Mouse (Mus musculus) cerebellum, adult 9-10 months (tissue): ENCODE results near the gene Cmah.

Experiments used
- DNase-seq: peaks from one replicate; pipeline ENCODE4 v3.0.0; 2022

The Cmah gene

GRCm38 (mm10) chr13:24486403-24486802 is 159.2 kb downstream of the Cmah start:
- DNase-seq = no peak

GRCm38 (mm10) chr13:24487061-24487460 is 159.9 kb downstream of the Cmah start:
- no peak for DNase-seq

- no peak for DNase-seq
These were observed 160.3 kb downstream of the Cmah start for GRCm38 (mm10) chr13:24487546-24487945.

DNA sequence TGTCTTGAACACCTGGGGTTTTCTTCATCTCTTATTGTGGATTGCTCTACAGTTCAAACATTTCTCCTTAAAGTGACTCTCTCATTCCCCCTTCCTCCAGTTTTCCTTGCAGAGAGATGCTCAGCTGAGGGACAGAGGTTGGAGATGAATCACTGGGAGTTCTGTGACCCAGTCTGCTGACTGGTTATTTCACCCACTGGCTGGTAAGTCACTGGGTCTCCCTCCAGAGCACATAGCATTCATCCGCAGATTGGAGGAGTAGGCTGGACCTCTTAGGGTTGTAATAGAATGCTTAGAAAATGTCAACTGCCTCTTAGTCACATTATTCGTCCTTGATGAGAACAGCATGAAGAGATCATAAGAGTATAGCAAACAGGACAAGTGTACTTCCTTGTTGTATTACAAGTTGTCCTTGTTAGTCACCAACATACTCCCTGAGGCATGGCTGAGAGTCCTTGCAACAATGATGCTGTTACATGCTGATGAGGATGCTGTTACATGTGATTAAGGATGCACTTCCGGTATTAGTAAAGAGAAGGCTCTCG is 161.4 kb downstream of the Cmah start:
- DNase-seq = no peak

GRCm38 (mm10) chr13:24489515-24489914 is 162.3 kb downstream of the Cmah start:
- no peak for DNase-seq

DNA sequence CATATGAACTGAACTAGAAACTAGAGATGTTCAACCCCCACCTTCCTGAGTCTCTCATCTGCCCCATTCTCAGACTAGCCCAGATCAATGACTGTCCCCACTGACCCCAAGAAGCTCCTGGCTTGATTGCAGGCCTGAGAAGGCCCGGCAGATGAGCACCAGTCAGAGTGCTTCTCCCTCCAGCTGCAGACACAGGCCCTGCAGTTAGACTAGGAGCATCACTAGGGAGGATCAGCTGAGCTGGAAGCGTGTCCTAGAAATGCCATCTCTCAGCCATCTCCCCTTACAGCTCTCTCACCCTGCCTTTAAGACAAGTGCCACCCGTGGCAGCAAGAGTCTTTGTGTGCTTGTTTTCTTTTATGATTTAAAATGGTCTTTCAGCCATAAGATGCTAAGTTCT is 162.8 kb downstream of the Cmah start:
- DNase-seq = no peak

- DNase-seq = no peak
These were observed 163.9 kb downstream of the Cmah start for GRCm38 (mm10) chr13:24491101-24491500.

DNA sequence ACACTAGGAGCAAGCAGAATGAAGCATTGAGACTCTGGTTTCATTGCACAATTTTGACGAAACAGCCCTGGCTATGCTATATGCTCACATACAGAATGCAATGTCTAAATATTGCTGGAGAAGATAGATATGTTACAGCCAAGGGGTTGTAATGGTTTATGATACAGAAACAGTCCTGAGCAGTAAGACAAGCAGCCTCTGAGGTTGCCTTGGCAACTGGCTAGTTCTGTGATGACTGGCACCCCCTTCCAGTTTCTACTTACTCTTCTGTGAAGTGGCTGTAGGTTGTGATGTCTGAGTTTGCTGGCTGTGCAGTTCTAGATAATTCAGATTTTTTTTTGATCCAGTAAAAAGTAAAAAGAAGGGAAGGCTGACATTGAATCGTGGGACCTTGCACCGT is 166.6 kb downstream of the Cmah start:
- no peak for DNase-seq

- DNase-seq = no peak
These were observed 169.1 kb downstream of the Cmah start for GRCm38 (mm10) chr13:24496353-24496752.

DNA sequence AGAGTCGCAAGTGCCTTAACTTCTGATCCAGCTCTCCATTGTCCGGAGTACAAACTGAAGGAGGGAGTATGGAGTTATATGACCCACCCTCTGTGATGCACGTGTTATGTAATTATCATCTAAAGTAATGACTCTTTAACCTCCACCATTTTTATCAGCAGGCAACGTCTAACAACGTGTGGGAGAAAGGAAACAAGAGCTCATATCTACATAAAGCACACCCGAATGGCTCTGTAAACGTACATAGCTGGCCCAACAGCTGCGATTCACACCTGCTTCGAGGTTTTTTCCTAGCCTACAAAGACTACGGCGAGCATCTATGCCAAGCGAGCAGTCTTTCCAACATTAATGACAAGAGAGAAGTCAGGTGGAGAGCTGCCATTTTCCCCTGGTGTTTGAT is 169.8 kb downstream of the Cmah start:
- no peak for DNase-seq

DNA sequence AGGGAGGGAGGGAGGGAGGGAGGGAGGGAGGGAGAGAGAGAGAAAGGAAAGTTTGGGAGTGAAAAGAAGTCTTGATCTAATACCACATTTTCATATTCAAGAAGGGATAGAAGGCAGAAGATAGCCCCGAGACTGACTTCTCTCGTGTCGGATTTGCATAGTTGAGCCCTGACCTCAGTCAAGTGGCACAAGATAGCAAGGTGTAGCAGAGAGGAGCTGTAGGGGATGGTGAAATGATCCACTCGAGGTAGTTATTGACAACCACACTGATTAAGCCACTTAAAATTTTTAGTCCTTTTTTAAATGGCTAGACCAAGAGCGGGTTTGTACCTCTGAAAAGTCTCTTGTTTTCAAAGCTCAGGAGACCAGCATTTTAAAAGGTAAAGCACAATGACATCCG is 171.1 kb downstream of the Cmah start:
- no peak for DNase-seq

DNA sequence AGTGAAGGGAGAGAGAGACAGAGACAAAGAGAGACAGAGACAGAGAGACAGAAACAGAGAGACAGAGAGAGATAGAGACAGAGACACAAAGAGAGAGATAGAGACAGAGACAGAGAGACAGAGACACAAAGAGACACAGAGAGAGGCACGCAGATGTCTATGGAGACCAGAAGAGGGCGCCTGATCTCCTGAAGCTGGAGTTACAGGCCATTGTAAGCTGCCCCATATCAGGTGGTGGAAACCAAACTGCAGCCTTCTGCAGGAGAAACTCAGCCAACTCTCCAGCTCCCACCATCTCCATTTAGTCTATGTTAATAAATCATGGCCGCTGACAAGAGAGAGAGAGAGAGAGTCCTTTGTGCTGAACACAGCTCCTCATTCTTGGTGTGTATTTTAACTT is 172.3 kb downstream of the Cmah start:
- no peak for DNase-seq

- no peak for DNase-seq
These were observed 174.1 kb downstream of the Cmah start for GRCm38 (mm10) chr13:24501179-24501905.

- no peak for DNase-seq
These were observed 174.7 kb downstream of the Cmah start for GRCm38 (mm10) chr13:24501919-24502318.

- DNase-seq = no peak
These were observed 178.6 kb downstream of the Cmah start for GRCm38 (mm10) chr13:24505812-24506211.

- DNase-seq = no peak
These were observed 180.0 kb downstream of the Cmah start for GRCm38 (mm10) chr13:24507156-24507555.

DNA sequence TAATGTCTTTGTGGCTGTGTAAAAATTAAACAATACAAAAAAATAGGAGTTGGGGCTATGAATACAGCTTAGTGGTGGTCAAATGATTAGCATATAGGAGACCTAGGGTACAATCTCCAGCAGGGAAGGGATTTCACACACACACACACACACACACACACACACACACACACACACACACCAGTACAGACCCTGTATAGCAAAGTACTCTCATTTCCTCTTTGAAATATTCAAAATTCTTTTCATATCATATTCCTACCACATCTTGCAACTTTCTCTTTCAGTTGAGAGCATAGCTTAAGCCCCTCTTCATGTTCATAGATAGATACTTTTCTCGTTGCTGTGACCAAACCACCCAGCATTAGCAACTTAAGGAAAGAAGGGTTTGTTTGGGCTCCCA is 181.7 kb downstream of the Cmah start:
- DNase-seq = no peak

DNA sequence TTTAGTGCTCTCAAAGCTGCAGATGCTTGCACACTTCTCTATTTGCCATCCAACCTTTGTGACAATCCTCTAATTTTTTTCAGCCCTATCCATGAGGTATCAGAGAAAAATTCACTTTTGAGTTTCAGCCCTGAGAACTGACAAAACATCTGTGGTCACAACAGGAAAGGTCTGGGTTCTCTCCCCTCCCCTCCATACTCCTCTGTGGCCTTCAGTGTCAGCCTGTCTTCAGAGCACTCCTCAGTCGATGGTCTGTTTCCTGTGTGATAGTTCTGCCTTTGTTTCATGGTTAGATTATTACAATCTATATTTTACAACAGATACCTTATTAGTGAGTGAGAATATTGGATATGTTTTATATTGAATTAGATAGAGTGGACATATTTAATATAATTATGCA is 184.2 kb downstream of the Cmah start:
- DNase-seq = no peak

GRCm38 (mm10) chr13:24511932-24512520 is 184.8 kb downstream of the Cmah start:
- DNase-seq = no peak

GRCm38 (mm10) chr13:24513717-24514116 is 186.5 kb downstream of the Cmah start:
- DNase-seq = no peak

- DNase-seq = no peak
These were observed 188.0 kb downstream of the Cmah start for GRCm38 (mm10) chr13:24515101-24515675.

- DNase-seq = no peak
These were observed 190.6 kb downstream of the Cmah start for GRCm38 (mm10) chr13:24517757-24518156.

DNA sequence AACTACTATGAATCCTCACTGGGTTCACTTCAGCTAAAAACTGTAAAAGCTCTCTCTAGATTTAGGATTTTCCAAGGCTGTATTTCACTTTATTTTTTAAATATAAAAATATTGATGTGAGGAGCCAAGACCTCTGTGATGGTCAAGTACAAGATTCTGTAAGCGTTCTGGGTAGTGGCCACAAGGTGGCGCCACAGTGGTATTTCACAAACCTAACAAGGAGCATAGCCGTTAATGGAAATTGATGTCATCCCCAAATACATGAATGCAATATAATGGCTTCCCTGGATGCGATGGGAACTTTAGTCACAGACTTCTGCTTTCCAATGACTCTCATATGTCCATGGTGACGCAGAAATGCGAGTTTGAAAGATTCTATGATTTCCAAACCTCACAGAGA is 191.7 kb downstream of the Cmah start:
- DNase-seq = peak; percentile 26

- DNase-seq = no peak
These were observed 192.9 kb downstream of the Cmah start for GRCm38 (mm10) chr13:24519976-24520647.
